Mouse (Mus musculus): ENCODE data around the gene 1700069L16Rik. TPM values are rescaled to one million over a fixed set of nuclear protein-coding genes. Genes with fewer than 3 reads are reported as not detected.

1700069L16Rik gene
- polyA plus RNA-seq, 1 experiment, result not detected

DNA sequence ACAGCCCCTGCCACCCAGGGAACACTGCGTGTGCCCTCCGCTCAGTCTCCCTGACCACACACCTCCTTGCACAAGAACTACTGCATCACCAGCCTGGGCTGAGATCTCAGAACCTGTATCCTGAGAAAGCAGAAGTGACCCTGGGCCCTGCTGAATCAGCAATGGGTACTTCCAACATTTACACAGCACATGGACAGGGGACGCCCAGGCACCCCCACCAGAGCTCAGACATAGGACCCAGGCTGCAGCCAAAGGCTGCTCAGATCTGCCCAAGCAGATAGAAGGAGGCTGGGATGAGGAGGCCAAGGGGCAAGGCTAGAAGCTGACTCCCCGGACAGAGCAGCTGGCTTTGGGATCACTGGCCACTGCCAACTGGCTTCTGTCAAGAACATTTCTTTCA, 80.1 kb downstream of the 1700069L16Rik start:
- no peaks in the 10 kb centered on the region for H3K4me1 ChIP-seq (ENCODE audit: control insufficient read depth)
- H3K36me3 ChIP-seq (ENCODE audit: control insufficient read depth), result no peaks in the 10 kb centered on the region
- no peaks in the 10 kb centered on the region for H3K27me3 ChIP-seq (ENCODE audit: control insufficient read depth)
- H3K4me3 ChIP-seq (replicated peaks), result no peak overlapping the region
- H3K9me3 ChIP-seq (ENCODE audit: control insufficient read depth, low read length), result no peaks in the 10 kb centered on the region
- TF ChIP-seq TAL1 (IDR thresholded peaks at IDR 0.05; ENCODE audit: low read length), result no peak
- TF ChIP-seq GATA1 (IDR thresholded peaks at IDR 0.05; ENCODE audit: low read length), result no peak

DNA sequence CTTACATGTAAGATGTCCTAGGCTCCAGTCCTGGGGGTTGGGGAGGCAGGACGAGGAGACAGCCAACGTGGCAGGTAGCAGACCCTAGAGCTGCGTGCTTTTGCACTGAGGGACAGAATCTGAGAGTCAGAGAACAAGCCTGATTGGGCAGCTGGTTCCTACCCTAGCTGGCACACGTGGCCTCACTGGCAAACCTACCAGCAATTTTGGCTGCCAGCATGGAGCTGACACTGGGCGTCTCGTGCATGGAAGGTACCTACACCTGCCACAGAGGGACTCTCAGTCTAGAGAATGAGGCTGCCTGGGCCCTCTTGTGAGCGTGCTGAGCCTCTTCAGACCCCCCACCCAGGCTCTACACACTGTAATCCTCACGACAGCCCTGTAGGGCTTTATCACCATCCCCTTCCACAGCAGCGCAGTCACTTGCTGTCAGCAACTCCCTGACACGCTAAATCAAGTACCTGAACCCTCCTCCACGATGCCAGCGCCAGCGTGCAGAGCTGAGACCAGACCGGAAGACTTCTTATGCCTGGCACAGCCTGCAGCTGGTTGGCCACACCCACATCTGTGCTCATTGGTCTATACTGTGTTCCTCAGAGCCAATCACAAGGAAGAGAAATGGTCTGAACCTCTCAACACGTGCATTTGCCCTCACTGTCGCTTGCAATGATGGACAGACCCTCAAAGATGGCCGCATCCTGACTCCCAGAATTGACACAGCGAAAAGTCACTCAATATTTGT, 81.3 kb downstream of the 1700069L16Rik start:
- TF ChIP-seq TAL1 (IDR thresholded peaks at IDR 0.05; ENCODE audit: low read length) (no peak), GATA1 (IDR thresholded peaks at IDR 0.05; ENCODE audit: low read length) (no peak)
- Histone ChIP-seq H3K9me3 (ENCODE audit: control insufficient read depth, low read length) (no peaks in the 10 kb centered on the region), H3K4me1 (ENCODE audit: control insufficient read depth) (no peaks in the 10 kb centered on the region), H3K27me3 (ENCODE audit: control insufficient read depth) (no peaks in the 10 kb centered on the region), H3K36me3 (ENCODE audit: control insufficient read depth) (no peaks in the 10 kb centered on the region), H3K4me3 (replicated peaks) (no peak overlapping the region)

Other genes with a start within 250 kb of the 1700069L16Rik start
- gene Wscd2, start 234.4 kb downstream of the 1700069L16Rik start, polyA plus RNA-seq (2012), result not detected in 2 replicates
- gene Cmklr1, start 74.3 kb downstream of the 1700069L16Rik start, polyA plus RNA-seq (2012), result 0.03 TPM in 1 of 2 replicates, not detected in the other
- 0.13 and 0.17 TPM in 2 replicates for gene Ficd, start 11.0 kb upstream of the 1700069L16Rik start, polyA plus RNA-seq (2012)
- 2.2 and 3.0 TPM in 2 replicates for gene Sart3, start 47.7 kb upstream of the 1700069L16Rik start, polyA plus RNA-seq (2012)
- 16.5 and 25.3 TPM in 2 replicates for gene Iscu, start 48.0 kb upstream of the 1700069L16Rik start, polyA plus RNA-seq (2012)
- 0.03 TPM in 2 replicates for gene Tmem119, start 75.7 kb upstream of the 1700069L16Rik start, polyA plus RNA-seq (2012)
- 1.1 and 1.4 TPM in 2 replicates for gene Selplg, start 107.9 kb upstream of the 1700069L16Rik start, polyA plus RNA-seq (2012)
- gene Coro1c, start 184.0 kb upstream of the 1700069L16Rik start, polyA plus RNA-seq (2012), result 2.0 and 2.4 TPM in 2 replicates

Measured in erythroblast, embryonic 14.5 days (primary cell).